Mouse (Mus musculus) hindbrain, embryonic 15.5 days (tissue): ENCODE measurements around the gene Tmprss6. TPM values are rescaled to one million over a fixed set of nuclear protein-coding genes. Genes with fewer than 3 reads are reported as not detected.

Source experiments
- ATAC-seq: fragments of 200-750 bp; cut with Nextera tagmentation; 2 replicates; pipeline ENCODE4 v1.8.0; 2017; ENCODE audit warnings: low read depth, moderate number of reproducible peaks, moderate TSS enrichment; ENCODE audit not compliant: low FRiP score
- H3K27ac ChIP-seq: fragments of 300-500 bp; sonication (generic); replicated peaks from 2 replicates; pipeline ENCODE4 v1.5.1; 2015; ENCODE audit warnings: mild to moderate bottlenecking, inconsistent platforms
- H3K27me3 ChIP-seq: fragments of 300-500 bp; sonication (generic); 2 replicates; pipeline ENCODE4 v1.6.1; 2015; ENCODE audit warnings: control low read depth, inconsistent platforms
- H3K36me3 ChIP-seq: fragments of 300-500 bp; sonication (generic); 2 replicates; pipeline ENCODE4 v1.6.1; 2015; ENCODE audit warnings: control low read depth, inconsistent platforms
- H3K4me1 ChIP-seq: fragments of 300-500 bp; sonication (generic); replicated peaks from 2 replicates; pipeline ENCODE4 v1.6.1; 2015; ENCODE audit warnings: control low read depth, inconsistent platforms
- H3K4me2 ChIP-seq: fragments of 300-500 bp; sonication (generic); 2 replicates; pipeline ENCODE4 v1.6.1; 2015; ENCODE audit warnings: moderate library complexity, mild to moderate bottlenecking, inconsistent platforms
- H3K4me3 ChIP-seq: fragments of 300-500 bp; sonication (generic); 2 replicates; pipeline ENCODE4 v1.5.1; 2015; ENCODE audit warnings: mild to moderate bottlenecking, inconsistent platforms
- H3K9ac ChIP-seq: fragments of 300-500 bp; sonication (generic); 2 replicates; pipeline ENCODE4 v1.6.1; 2015; ENCODE audit warnings: inconsistent platforms
- H3K9me3 ChIP-seq: fragments of 300-500 bp; sonication (generic); 2 replicates; pipeline ENCODE4 v1.6.1; 2016; ENCODE audit warnings: control low read depth, inconsistent platforms
- WGBS: fragments of 180-500 bp; shearing (Covaris S2); methylation state at CpG from one replicate; pipeline ENCODE4 v1.1.7; 2015; 5-methylcytosine and 5-hydroxymethylcytosine counted together
- polyA plus RNA-seq: library from polyadenylated mRNA; unstranded; fragments of >200 nt; fragmentation: Nextera tagmentation; extraction: Ambion mirVana; gene quantifications from 2 replicates; pipeline ENCODE4 v1.2.1, GENCODE M21; 2015

The Tmprss6 gene
- polyA plus RNA-seq, 1 experiment from 2014 or later = 0.47 TPM

DNA sequence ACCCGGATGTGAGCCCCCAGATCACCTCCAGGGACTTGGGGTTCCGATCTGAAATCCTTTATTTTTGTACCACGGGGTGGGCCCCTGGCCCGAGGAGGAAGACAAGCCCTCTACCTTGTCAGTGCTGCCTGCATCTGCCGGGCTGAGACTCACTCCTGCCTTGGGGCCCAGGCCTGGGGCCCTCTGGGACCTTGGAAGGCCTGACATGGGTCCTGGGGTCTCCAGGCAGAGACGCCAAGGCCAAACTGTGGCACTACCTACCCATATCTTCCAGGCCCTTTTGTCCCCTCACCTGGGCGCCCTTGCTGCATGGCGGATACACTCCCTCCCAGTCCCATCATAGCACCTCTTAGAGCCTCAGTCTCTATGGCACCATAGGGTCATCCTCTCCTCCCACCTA, 29.9 kb downstream of the Tmprss6 start:
- Histone ChIP-seq H3K4me2 (no peak overlapping the region), H3K4me1 (peaks cover 29% of the 10 kb centered on the region), H3K36me3 (peaks cover 8% of the 10 kb centered on the region; the same call in 1 of the 2 replicates), H3K4me3 (no peak overlapping the region), H3K9ac (no peak overlapping the region), H3K9me3 (no peaks in the 10 kb centered on the region), H3K27ac (no peak overlapping the region), H3K27me3 (no peaks in the 10 kb centered on the region)
- WGBS = 55% methylated on average over 8 of the region's 8 CpGs
- no peak for ATAC-seq

DNA sequence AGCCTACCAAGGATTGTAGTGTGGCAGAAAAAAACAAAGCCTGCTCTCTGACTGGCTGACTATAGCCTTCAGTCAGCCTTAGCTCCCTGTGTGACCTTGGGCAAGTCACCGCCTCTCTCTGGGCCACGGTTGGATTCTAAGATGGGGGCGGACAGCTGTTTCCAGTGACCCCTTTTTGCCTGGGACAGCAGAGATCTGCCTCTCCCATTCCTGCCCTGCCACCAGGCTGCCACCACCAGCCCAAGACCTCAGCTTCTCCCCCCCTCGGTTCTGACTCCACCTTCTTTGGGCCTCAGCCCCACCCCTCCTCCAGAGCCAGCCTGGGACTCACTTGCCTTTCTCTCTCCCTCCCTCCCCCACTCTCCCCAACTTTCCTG, 30.4 kb downstream of the Tmprss6 start:
- H3K36me3 ChIP-seq = peaks cover 12% of the 10 kb centered on the region; the same call in 1 of the 2 replicates
- H3K9ac ChIP-seq = no peak overlapping the region
- H3K27ac ChIP-seq = no peak overlapping the region; the same call in 1 of the 2 replicates
- H3K4me2 ChIP-seq = no peak overlapping the region
- WGBS = 43% methylated on average over 4 of the region's 4 CpGs
- no peak overlapping the region for H3K4me3 ChIP-seq
- no peaks in the 10 kb centered on the region for H3K27me3 ChIP-seq
- no peaks in the 10 kb centered on the region for H3K9me3 ChIP-seq
- ATAC-seq = no peak
- peaks cover 29% of the 10 kb centered on the region for H3K4me1 ChIP-seq

DNA sequence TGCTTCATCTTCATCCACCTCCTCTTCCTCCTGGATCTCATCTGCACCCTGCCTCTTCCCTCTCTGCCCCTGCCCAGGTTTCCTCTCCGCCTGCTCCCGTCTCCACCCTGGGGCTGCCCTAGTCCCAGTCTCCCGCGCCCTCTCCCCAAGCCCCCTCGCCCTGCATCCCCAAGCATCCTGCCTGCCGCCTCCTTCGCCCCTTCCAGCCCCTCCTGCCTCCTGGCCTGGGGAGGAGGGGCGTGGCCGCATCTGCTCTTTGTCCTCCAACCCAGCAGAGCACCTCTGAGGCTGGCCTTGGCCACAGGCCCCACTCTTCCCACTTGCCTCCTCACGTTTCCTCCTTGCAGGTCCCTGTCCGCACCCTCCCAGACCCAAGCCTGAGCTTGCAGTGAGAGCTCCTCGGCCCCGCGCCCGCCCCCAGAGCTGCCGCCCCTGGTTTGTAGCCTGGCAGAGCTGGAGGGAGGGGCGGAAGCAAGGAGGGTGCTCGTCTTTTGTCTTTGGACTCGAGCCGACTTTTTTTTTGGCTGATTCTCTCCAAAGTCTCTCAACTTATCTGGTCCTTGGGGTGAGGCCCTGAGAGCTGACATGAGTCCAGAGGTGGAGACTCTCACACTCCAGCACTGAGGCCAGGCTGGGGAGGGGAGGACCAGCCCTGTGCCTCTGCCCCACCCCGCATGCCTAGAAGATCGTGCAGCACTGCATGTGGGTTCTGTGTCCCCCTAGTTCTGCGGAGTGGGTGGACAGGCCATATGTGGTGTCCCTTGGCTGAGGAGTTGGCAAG, 31.0 kb downstream of the Tmprss6 start:
- Histone ChIP-seq H3K9ac (peak overlapping the region; percentile 21; the same call in 1 of the 2 replicates), H3K4me1 (peaks cover 29% of the 10 kb centered on the region), H3K4me2 (peak overlapping the region; percentile 48), H3K27me3 (no peaks in the 10 kb centered on the region), H3K27ac (peak overlapping the region; percentile 63), H3K36me3 (peaks cover 12% of the 10 kb centered on the region; the same call in 1 of the 2 replicates), H3K4me3 (no peak overlapping the region), H3K9me3 (no peaks in the 10 kb centered on the region)
- peak; percentile 7; the same call in 1 of the 2 replicates for ATAC-seq
- WGBS = 19% methylated on average over 23 of the region's 23 CpGs

DNA sequence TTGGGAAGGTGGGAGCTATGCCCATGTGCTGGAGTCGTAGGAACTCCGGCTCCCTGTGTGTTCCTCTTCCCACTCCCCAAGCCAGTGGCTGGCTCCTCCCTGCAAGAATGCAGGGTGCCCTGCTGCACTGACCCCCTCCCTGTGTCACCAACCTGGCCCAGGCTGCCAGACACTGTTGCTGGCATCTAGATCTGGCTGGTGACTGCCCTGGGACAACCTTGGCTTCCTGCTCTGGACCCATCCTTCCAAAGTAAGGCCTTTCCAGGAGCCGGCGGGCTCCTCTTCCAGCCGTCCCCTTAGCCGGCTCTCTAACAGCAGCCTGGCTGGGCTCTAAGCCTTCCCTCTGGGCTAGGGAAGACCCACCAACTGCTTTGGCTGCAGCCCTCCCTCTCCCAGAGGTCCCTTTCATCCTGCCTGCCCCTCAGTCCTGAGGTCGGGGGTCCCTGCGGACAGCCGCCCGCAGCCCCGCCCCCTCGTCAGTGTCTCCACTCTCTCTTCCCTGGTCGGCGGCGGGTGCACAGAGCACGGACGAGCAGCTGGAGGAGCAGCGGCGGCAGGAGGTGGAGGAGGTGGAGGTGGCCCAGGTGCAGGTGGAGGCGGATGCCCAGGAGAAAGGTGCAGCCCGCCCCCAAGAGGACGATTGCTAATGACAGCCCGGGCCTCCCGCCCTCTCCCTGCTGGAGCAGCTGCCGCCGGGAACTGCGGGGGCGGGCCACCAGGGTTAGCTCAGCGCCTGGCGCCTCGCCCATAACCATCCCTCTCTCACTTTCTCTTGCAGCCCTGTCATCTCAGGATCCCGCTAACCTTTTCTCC, 31.8 kb downstream of the Tmprss6 start:
- peaks cover 32% of the 10 kb centered on the region for H3K4me1 ChIP-seq

DNA sequence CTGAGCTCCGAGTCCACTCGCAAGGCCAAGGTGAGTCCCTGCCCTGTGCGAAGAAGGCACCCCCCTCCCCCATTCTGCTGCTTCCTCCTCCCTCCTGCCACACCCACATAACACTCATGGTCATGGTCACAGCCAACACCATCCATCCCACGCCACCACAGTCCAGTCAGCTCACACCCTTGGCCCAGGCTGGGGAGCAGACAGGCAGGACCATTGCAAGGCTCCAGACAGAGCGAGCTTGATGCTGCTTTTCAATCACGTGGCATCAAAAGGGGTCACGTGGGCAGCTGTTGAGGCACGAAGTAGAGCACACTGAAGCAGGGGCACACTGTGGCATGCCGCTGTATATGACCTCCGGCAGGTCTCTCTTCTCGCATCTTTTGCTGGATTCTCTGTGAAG, 32.8 kb downstream of the Tmprss6 start:
- H3K27ac ChIP-seq = no peak overlapping the region
- peaks cover 17% of the 10 kb centered on the region; the same call in 1 of the 2 replicates for H3K36me3 ChIP-seq
- H3K9me3 ChIP-seq = no peaks in the 10 kb centered on the region
- H3K27me3 ChIP-seq = no peaks in the 10 kb centered on the region
- H3K4me3 ChIP-seq = no peak overlapping the region
- no peak overlapping the region for H3K9ac ChIP-seq
- H3K4me1 ChIP-seq = peaks cover 39% of the 10 kb centered on the region
- ATAC-seq = no peak
- no peak overlapping the region for H3K4me2 ChIP-seq
- WGBS = 83% methylated on average over 11 of the region's 11 CpGs

More for the DNA sequence above, 31.8 kb downstream of the Tmprss6 start:
- Histone ChIP-seq H3K36me3 (peaks cover 17% of the 10 kb centered on the region; the same call in 1 of the 2 replicates), H3K27ac (peak overlapping the region; percentile 63), H3K9me3 (no peaks in the 10 kb centered on the region), H3K4me3 (peak overlapping the region; percentile 9; the same call in 1 of the 2 replicates), H3K9ac (peak overlapping the region; percentile 14; the same call in 1 of the 2 replicates), H3K27me3 (no peaks in the 10 kb centered on the region), H3K4me2 (peak overlapping the region; percentile 48)
- peak; percentile 43; the same call in 1 of the 2 replicates for ATAC-seq
- 11% methylated on average over 32 of the region's 32 CpGs for WGBS

DNA sequence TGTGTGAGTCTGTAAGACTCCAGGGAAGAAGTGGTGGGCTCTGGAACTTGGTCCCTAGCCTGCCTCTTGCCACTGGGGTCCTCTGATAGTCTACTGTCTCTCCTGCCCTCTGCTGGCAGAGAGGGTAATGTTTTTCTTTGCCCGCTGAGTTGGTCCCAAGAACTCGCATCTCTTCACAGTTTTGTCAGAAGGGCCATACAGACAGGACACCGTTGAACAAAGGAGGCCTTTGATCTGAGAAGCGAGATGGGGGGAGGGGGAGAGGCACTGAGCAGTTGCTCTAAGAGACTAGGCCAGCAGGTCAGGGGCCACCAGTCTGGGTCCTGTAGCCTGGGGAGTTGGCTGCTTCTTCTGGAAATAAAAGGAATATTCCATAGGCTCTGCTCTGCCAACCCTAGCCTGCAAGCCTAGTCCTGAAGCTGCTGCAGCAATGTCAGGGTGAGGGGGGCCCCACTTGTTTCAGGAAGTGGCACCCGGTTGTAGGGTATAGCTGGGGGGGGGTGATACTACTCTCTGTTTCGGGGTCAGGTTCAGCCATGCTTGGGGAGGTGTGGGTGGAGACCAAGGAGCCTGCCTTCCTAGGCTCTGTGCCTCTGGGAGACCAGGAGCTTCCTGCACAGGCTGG, 33.4 kb downstream of the Tmprss6 start:
- 28% methylated on average over 6 of the region's 6 CpGs for WGBS
- H3K4me3 ChIP-seq = no peak overlapping the region
- H3K36me3 ChIP-seq = peaks cover 17% of the 10 kb centered on the region; the same call in 1 of the 2 replicates
- H3K9me3 ChIP-seq = no peaks in the 10 kb centered on the region
- H3K4me1 ChIP-seq = peaks cover 45% of the 10 kb centered on the region
- no peak overlapping the region for H3K27ac ChIP-seq
- H3K4me2 ChIP-seq = no peak overlapping the region
- no peak for ATAC-seq
- no peak overlapping the region for H3K9ac ChIP-seq
- H3K27me3 ChIP-seq = no peaks in the 10 kb centered on the region

DNA sequence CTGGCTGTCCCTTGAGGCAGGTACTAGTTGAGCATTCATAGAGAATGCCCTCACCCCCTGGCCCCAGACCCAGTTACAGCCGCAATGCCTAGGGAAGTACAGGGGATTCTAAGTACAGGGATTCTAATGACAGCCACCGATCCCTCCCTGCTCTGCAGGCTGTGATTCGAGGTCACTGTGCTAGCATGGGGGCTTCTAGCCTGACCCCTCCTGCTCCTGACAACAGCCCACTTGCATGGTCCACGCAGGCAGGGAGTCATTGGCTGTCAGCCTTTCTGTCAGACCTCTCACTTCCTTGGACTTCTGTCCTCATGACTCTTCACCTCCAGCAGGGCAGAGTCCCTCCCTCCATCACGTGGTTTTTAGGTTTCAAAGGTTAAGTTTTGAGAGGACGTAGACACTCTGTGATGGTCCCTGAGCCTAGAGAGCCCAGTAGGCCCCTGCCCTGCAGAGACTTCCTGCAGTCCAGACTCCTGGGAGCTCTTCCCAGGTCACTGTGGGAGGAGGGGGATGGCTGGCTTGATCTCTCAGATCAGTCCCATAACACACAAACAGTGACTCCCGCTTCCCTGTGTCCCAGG, 36.8 kb downstream of the Tmprss6 start:
- H3K9ac ChIP-seq = no peak overlapping the region
- no peaks in the 10 kb centered on the region for H3K27me3 ChIP-seq
- no peak overlapping the region for H3K27ac ChIP-seq
- no peak overlapping the region for H3K4me2 ChIP-seq
- WGBS = 84% methylated on average over 7 of the region's 7 CpGs
- peaks cover 17% of the 10 kb centered on the region; the same call in 1 of the 2 replicates for H3K36me3 ChIP-seq
- no peak for ATAC-seq
- peaks cover 41% of the 10 kb centered on the region for H3K4me1 ChIP-seq
- no peak overlapping the region for H3K4me3 ChIP-seq
- H3K9me3 ChIP-seq = no peaks in the 10 kb centered on the region

DNA sequence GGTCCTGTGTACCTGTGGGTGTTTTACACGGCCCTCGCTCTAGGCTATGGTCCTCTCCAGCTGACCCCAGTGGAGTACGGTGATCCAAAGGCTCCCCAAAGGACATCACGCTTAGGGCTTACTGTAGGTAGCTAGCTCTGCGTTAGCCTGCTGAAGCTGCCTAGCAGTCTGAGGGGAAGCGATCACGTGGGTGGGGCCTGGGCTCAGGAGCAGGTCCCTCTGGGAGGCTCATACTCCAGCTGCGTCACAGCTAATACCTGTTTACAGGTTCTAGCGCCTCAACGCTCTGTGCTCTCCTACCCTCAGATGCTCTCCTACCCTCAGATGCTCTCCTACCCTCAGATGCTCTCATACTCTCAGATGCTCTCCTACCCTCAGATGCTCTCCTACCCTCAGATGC, 37.6 kb downstream of the Tmprss6 start:
- Histone ChIP-seq H3K27me3 (no peaks in the 10 kb centered on the region), H3K9ac (no peak overlapping the region), H3K9me3 (no peaks in the 10 kb centered on the region), H3K4me1 (peaks cover 35% of the 10 kb centered on the region), H3K4me3 (no peak overlapping the region), H3K4me2 (no peak overlapping the region), H3K27ac (no peak overlapping the region), H3K36me3 (peaks cover 17% of the 10 kb centered on the region; the same call in 1 of the 2 replicates)
- WGBS = 86% methylated on average over 10 of the region's 10 CpGs
- ATAC-seq = no peak

DNA sequence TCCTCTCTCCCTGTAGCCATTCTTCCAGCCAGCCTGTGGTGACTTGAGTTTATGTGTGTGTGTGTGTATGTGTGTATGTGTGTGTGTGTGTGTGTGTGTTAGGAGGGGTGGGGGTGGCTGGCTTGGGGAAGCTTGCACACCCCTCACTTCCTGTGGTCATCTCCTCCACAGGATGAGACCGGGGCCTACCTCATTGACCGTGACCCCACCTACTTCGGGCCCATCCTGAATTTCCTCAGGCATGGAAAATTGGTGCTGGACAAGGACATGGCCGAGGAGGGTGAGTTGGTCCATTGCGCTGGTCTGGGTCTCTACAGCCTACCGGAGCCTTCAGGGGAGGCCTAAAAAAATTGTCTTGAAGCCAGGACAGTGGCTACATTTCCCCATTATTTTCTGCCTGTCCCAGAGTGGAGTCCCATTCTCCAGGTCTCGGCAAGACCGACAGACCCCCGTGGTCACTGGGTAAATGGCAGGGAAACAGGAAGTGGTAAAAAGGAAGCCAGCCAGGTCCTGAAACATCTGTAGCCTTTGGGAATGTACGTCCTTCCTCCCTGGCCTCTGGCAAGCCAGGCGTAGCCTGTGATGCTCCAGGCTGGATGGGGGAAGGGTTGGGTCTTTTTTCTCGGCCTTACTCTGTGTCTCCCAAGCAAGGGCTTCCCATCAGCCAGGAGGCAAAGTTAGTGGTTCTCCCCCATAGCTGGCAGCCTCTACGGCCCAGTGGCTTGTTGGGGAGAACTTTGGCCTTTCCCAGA, 38.4 kb downstream of the Tmprss6 start:
- Histone ChIP-seq H3K4me3 (peak overlapping the region; percentile 69), H3K36me3 (peaks cover 17% of the 10 kb centered on the region; the same call in 1 of the 2 replicates), H3K27me3 (no peaks in the 10 kb centered on the region), H3K27ac (peak overlapping the region; percentile 76), H3K4me2 (peak overlapping the region; percentile 71), H3K9me3 (no peaks in the 10 kb centered on the region), H3K9ac (peak overlapping the region; percentile 79; the same call in 1 of the 2 replicates), H3K4me1 (peaks cover 35% of the 10 kb centered on the region)
- ATAC-seq = no peak
- 81% methylated on average over 13 of the region's 13 CpGs for WGBS

DNA sequence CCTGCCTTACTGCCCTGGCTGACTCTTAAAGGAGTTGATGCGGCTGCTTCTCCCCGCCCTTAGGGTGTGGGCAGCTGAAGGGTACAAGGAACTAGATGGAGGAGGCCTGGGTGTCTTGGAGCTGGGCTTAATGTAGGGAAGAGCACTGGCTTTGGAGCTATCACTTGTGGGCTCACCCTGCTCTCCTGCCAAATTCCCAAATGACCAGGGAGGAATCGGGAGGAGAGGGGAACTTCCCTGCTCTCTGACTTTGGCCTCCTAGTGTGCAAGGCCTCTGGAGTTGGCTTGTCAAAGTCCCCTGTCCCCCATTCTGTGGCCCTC, 39.3 kb downstream of the Tmprss6 start:
- H3K4me2 ChIP-seq = peak overlapping the region; percentile 71
- ATAC-seq = no peak
- H3K9ac ChIP-seq = peak overlapping the region; percentile 79
- peak overlapping the region; percentile 76 for H3K27ac ChIP-seq
- peak overlapping the region; percentile 69 for H3K4me3 ChIP-seq
- H3K27me3 ChIP-seq = no peaks in the 10 kb centered on the region
- H3K4me1 ChIP-seq = peaks cover 33% of the 10 kb centered on the region
- H3K36me3 ChIP-seq = peaks cover 15% of the 10 kb centered on the region; the same call in 1 of the 2 replicates
- no peaks in the 10 kb centered on the region for H3K9me3 ChIP-seq
- 0% methylated on average over 3 of the region's 3 CpGs for WGBS
